Mouse (Mus musculus) layer of hippocampus, adult 2 months (tissue): ENCODE measurements around the gene Stard13. TPM values are rescaled to one million over a fixed set of nuclear protein-coding genes. Genes with fewer than 3 reads are reported as not detected.

Source experiments
- DNase-seq, 2 experiments: peaks; one replicate each; pipeline ENCODE4 v3.0.0; 2022; ENCODE audit warnings: low spot score in 2 of 2
- H3K27ac ChIP-seq: fragments of 200-600 bp; 2 replicates; pipeline ENCODE4 v1.8.1; 2022
- H3K4me3 ChIP-seq: fragments of 200-600 bp; 2 replicates; pipeline ENCODE4 v1.8.1; 2022; ENCODE audit warnings: mild to moderate bottlenecking
- CTCF ChIP-seq: fragments of 200-600 bp; conservative IDR thresholded peaks from 2 replicates; pipeline ENCODE4 v1.8.1; 2022; ENCODE audit warnings: antibody characterized with exemption, mild to moderate bottlenecking, moderate library complexity
- total RNA-seq, 2 experiments: library from RNA; stranded (reverse); gene quantifications; 2 replicates each; pipeline ENCODE4 v1.2.3; 2021

Gene Stard13
- total RNA-seq, 2 experiments from 2014 or later: 18.1 to 24.8 TPM

DNA sequence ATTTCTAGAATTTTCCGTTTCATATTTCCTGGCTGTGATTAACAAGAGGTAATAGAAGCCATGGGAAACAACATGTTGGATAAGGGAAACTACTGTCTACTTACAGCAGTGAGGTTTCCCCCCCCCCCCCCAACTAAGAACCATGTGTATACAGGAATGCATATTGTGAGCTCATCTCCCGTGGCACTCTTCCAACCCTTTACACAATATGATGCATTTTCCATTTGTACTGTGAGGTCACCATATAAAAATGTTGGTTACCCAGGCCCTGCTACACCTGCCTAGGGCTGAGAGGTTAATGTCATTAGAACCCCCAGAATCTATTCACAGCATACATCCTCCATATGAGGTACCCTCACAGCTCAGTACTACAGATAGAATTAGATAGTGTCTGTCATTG is 115.8 kb downstream of the Stard13 start:
- DNase-seq: no peak
- Histone ChIP-seq H3K27ac (no peak overlapping the region), H3K4me3 (no peak overlapping the region)
- TF ChIP-seq CTCF: no peak

DNA sequence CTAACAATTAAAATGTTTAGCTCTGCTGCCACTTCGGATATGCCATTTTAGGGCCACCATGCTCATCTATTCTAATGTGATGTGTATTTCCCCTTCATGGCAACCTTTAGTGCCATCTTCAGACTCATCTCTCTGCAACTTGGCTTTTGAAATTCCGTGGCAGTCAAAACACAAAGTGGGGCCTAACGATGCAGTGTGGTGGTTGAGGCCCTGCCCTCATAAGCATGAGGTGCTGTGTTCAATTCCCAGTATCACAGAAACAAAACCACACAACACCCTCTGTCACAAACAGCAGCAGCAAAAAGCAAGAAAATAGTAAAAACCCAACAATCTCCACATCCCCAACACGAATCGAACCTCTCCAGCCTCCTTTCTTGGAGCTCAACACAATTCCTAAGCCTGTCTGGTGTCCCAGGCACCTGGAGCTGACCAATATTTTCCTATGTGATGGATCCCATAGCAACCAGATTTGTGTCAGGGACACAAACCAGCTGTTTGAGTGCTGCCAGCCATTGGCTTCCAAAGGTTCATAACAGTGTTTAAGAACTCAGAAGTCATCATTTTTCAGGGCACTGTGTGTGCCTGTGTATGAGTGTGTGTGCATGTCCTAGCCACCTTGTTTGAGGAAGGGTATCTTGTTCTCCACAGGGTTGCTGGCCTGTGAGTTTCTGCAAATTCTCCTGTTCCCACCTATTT is 117.3 kb downstream of the Stard13 start:
- TF ChIP-seq CTCF: no peak
- DNase-seq: no peak
- 0 out of 2 replicates have a peak overlapping the region, but pooled peaks have one; percentile 2 for H3K27ac ChIP-seq
- H3K4me3 ChIP-seq: no peak overlapping the region

DNA sequence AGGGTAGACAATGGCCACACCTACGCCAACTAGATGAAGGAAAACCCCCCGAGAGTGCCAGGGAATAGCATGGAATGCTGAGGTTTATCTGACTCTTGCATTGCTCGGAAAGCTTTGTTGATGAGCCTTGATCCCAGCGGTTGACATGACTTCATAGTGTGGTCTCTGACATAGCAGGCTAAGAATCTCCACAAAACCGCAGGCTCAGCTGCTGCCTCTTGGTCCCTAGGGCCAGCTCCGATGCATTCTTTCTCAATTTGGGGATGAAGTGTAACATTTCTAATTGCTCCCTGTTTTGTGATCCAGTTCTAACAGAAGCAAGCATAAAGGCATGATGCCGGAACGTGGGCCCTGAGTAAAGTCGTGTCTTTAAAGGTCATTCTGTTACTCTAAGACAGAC is 120.9 kb downstream of the Stard13 start:
- no peak for TF ChIP-seq CTCF
- Histone ChIP-seq H3K4me3 (no peak overlapping the region), H3K27ac (0 out of 2 replicates have a peak overlapping the region, but pooled peaks have one; percentile 0)
- no peak for DNase-seq

DNA sequence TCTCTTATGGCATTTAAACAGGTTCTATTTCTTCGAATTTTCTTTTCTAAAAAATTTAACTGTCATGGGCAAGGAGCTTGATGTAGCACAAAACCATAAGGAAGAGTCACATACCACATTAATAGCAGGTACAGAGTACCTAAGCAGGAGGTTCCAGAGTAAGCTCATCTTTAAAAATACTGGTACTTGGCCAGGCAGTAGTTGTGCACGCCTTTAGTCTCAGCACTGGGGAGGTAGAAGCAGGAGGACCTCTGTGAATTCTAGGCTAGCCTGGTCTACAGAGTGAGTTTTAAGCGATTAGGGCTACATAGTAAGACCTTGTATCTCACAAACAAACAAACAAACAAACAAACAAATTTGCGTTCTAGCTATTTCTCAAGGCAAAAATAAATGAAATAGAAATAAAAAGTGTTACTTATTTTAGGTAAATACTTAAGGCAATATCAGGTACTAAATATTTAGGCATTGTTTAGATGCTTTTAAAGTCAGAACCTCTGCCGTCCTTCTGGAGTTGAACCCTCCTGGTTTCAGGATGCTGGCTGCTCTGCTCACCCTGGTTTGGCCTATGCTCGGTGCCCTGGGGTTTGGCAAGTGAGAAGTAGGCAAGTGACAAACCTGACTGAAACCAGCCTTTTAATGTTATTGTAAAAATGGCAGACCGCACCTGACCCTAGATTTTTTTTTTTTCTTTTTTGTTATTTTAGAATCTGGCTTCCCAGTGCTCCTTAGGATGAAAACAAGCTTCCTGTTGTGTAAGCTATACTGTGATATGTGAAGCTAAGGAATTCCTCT is 122.4 kb downstream of the Stard13 start:
- no peak for DNase-seq
- H3K4me3 ChIP-seq: no peak overlapping the region
- peak overlapping the region; percentile 92 for H3K27ac ChIP-seq
- TF ChIP-seq CTCF: no peak

DNA sequence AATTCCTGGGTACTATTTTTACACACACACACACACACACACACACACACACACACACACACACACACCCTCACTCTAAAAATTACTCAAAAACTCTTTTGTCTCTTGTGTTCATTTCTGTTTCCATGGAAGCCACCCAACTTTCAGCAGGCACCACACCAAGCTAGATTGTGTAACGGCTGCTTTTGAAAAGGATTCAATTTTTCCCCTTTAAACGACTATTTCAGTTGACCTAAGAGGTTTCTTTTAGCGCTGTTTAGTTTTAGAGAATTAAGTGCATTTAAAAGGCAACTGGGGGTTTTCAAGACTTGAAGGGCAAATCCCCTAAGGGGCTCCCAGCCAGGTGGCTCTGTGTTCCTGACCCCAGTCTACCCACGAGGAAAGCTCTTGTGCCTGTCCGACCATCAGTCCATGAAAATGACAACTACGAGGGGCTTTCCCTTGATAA is 123.2 kb downstream of the Stard13 start:
- Histone ChIP-seq H3K27ac (peak overlapping the region; percentile 92), H3K4me3 (peak overlapping the region; percentile 30; the same call in 1 of the 2 replicates)
- TF ChIP-seq CTCF: no peak
- peak; percentile 68 to 74 for DNase-seq

DNA sequence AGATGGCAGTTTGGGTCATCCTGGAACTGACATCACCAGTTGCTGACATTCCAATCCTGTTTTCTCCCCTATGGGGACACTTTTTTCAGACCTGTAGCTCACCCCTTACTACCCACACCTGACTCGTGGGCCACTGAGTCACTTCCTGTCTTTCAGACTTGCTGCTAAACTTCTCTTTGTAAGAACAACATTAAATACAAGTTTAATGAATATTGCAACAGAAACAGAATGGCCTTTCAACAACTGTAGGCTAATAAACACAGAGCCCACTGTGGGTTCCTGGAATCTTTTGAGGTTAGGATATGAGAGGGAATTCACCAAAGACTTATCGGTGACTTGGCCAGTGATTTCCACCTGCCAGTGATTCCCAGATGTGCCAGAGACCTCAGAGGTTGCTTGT is 123.8 kb downstream of the Stard13 start:
- no peak overlapping the region for H3K4me3 ChIP-seq
- peak overlapping the region; percentile 81 for H3K27ac ChIP-seq
- no peak for TF ChIP-seq CTCF
- DNase-seq: no peak

DNA sequence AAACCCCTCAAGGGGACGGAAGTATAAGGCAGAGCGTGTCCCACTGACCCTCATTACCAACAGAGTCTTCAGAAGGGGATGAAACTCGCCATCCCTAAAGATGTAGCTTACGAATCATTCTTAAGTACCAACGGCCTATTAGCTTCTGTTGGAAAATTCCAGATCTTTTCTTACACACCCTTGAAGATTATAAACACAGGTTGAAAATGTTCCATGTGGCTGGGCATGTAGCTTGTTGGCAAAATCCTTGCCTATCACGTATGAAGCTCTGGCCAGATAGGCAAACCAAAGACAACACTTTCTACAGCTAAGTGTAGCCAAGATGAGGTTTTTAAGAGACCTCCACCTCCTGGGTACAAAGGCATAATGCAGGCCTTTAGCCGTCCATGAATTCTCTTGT is 124.7 kb downstream of the Stard13 start:
- Histone ChIP-seq H3K4me3 (no peak overlapping the region), H3K27ac (peak overlapping the region; percentile 81)
- DNase-seq: no peak
- TF ChIP-seq CTCF: 0 out of 2 replicates have a peak, but pooled peaks have one; percentile 2

DNA sequence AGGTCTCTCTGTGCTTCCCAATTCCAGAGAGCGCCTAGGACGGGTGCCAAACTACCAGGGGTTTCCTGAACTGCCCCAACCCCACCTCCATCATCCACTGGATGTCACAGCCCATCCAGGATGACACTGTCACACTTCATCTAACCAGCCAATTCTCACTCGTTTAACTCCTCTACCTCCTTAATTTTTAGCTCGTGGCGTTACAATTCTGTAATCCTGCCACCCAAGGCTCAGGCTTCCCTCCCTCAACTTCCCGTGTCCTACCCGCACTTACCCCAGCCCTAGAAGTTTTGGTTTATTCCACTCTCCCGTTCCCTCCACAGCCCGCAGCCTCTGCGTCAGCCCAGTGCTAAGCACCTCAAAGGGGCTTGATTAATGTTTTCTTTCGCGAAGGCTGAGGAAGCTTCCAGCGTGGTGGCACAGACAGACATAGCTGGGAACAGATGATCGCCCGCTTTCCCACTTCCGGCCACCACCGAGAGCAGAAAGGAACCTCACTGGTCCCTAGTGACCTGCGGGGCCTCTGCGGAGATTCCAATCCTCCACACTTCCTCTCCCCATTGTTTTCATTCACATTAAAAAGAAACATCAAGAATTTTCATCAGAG is 125.2 kb downstream of the Stard13 start:
- DNase-seq: no peak
- H3K27ac ChIP-seq: peak overlapping the region; percentile 81

DNA sequence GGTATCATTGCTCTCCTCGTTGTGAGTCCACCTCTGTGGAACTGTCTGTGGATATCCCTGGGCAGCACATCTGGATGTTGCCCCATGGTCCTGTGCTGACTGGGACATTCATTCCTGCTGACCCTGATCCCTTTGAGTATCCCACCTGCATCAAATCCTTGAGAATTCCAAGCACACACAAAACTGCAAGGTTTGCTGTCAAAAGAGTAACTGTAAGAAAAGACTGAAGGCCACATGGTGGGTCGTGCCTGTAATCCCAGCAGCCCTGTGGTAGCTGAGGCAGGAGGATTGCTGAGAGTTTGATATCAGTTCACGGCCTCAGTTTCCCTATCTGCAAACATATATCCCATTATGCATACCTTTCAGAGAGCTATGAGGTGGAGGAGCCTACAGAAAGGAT is 126.8 kb downstream of the Stard13 start:
- no peak for TF ChIP-seq CTCF
- DNase-seq: no peak
- Histone ChIP-seq H3K27ac (no peak overlapping the region), H3K4me3 (no peak overlapping the region)

More for the DNA sequence above, 125.2 kb downstream of the Stard13 start:
- H3K4me3 ChIP-seq: no peak overlapping the region; the same call in 1 of the 2 replicates
- TF ChIP-seq CTCF: no peak

DNA sequence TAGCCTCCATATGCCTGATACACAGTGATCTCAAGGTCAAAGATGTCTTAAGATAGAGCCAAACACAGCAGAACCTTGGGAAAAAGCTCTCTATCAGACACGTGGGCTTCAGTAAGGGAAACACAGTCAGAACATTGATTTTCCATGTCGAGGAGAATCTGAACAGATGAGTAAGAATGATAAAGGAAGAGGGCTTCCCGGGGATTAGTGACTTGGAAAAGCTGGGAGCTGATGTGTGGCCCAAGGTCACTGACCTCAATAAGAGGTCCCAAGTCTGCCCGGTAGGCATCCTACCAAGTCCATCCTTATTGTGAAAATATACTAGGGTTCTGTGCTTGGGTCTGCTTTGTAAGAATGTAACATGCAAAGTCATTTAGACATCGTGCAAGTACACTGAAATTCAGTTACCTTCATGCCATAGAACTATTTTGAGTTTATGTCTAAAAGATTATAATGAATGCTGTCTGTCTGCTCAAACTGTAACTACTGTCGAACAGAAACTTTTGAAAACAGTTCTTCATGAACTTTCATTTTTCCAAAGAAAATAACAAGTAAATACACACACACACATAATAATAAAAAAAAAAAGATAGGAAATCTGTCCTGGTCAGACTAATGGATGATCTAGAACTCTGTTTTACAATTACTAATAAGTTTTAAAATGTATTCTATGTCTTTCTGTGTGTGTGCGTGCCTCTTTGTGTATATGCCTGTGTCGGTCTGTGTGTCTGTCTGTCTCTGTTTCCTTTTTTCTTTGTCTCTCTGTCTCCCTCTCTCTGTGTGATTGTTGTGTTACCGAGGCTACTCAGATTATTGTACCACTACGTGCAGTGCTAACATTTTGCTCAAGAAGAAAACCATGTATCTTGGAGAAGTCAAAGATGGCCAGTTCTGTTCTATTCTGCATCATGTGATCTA is 128.3 kb downstream of the Stard13 start:
- Histone ChIP-seq H3K4me3 (no peak overlapping the region), H3K27ac (peak overlapping the region; percentile 1; the same call in 1 of the 2 replicates)
- DNase-seq: no peak
- no peak for TF ChIP-seq CTCF

DNA sequence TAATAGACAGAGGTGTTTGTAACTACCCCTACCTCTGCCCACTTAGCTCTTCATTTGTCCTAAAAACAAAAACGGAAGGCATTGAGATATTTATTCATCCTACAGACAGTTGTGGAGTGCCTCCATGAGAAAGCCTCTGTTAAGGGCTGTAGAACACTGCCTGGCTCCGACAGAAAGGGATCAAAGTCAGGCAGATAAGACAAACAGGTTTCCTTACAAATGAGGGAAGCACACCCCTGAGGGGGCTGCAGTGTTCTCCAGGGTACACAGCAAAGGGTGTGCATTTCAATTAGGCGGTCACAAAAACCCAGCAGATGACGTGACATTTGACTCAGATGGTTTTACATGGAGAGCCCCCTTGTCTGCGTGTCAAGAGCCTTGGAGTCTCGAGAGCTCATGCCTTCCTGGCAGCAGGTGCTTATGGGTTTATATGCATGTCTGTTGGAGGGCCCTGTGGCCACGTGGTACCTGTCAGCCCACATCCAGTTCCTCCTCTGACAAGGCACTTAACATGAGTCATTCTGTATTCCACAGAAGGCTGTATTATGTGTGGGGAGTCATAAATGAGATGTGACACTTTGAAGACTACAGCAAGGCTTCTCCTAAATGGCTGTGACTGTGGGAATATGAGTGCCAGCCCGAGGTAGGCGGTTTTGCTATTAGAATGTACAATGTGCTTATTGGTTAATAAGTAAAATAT is 129.1 kb downstream of the Stard13 start:
- TF ChIP-seq CTCF: no peak
- peak overlapping the region; percentile 1; the same call in 1 of the 2 replicates for H3K27ac ChIP-seq
- DNase-seq: no peak
- no peak overlapping the region for H3K4me3 ChIP-seq
